Mouse (Mus musculus) retina, postnatal 7 days (tissue): ENCODE measurements around the gene Pld1.
"Not testable (repeated sequence)": the region's sequence is repeated elsewhere in the genome, so short reads cannot be mapped to it uniquely, and the experiment has no call there.

Experiments used
- DNase-seq: peaks from one replicate; pipeline ENCODE4 v3.0.0-alpha.2; 2012; ENCODE audit warnings: low read depth, low spot score

The Pld1 gene

DNA sequence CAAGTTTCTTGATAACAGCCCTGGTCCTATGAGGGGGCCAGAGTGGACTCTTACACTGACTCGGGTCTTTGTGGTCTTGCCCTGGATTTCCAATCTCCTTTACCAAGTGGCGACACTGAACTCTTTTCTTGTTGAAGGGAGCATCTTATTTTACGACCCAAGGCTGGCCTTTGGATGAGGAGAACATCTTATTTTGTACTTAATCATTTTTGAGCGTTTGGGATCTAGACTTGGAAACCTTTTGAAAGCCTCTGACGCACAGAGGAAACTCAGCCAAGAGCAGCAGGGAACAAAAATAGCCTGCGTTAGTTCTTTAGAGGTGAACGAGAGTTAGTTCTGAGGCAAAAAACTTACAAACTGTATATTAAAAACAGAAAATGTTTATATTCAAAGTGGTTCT, 4.5 kb downstream of the Pld1 start:
- no peak for DNase-seq

DNA sequence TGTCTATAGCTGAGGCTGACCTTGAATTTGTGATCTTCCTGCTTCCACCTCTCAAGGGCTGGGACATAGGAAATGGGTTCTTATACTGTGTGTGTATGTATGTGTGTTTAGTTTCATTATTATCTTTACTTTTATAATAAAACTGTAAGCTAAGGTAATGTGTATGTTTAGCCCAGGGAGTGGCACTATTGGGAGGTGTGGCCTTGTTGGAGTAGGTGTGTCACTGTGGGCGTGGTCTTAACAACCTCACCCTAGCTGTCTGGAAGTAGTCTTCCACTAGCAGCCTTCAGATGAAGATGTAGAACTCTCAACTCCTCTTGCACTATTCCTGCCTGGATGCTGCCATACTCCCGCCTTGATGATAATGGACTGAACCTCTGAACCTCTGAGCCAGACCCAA, 6.9 kb downstream of the Pld1 start:
- not testable (repeated sequence) for DNase-seq

DNA sequence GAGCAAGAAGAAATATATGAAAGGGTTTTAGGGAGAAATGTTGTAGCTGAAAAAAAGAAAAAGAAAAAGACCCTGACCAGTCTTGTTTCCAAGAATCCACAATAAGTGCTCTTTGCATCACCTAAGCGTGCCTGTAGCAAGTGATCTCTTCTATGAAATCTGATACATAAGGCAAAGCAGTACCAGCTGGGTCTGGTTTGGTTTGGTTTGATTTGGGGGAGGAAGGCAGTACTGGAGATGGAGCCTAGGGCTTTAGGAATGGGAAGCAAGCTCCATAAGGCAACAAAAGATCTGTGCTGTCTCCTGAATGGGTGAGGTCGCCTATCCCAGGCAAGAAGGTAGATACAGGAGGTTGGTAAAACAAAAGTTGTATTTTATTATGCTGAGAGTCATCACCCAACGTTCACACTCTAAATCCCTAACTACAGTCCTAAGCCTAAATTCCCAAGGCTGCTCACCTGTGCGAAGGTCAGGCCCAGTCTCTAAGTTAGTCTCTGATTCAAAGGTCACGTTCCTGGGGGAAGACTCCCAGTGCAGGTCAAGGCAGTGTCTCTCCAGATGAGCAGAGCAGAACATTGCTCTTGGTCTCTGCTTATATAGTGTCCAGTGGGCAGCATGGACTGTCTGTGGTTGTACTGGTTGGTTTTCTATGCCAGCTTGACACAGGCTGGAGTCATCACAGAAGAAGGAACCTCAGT, 10.8 kb downstream of the Pld1 start:
- DNase-seq, result no peak

DNA sequence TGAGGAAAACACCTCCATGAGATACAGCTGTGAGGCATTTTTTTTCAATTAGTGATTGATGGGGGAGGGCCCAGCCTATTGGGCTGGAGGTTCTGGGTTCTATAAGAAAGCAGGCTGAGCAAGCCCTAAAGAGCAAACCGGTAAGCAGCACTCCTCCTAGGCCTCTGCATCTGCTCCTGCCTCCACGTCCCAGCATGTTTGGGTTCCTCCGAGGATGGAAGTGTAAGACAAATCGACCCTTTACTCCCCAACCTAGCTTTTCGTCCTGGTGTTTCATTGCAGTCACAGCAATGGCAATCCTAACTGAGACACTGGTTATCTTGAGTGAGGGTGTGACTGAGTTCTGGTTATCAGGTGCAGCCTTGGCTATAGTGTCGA, 11.4 kb downstream of the Pld1 start:
- no peak for DNase-seq

DNA sequence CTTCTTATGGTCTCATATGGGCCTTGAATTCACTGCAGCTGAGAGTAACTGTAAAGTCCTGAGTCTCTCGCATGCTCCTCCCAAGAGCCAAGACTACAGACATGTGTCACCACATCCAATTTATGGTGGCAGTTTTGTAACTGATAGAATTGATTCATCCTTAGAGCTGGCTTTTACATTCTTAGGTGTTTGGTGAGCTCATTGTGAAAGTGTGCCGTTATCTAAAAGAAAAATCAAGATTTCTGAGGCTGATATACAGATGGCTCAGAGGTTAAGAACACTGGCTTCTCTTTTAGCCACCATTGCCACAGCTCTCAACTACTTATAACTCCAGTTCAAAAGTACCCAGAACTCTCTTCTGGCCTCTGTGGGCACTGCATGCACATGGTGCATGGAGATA, 12.2 kb downstream of the Pld1 start:
- DNase-seq, result no peak

DNA sequence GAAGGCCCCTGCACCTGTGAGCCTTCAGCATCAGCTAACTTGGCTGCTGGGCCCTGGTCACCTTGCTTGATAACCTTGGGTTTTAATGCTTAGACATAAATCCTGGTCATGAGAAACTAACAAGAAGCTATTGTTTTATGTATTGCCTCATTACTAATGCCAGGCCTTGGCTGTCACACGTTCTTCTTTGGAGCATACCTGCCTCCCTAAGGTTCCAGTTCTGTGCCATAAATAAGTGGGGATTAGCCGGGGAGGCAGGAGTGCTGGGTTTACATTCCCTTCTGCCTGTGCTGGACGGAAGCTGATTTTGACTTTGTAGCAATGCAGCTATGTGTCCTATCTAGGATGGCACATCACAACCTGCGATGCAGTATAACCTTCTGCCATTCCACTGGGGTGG, 13.2 kb downstream of the Pld1 start:
- DNase-seq, result no peak

DNA sequence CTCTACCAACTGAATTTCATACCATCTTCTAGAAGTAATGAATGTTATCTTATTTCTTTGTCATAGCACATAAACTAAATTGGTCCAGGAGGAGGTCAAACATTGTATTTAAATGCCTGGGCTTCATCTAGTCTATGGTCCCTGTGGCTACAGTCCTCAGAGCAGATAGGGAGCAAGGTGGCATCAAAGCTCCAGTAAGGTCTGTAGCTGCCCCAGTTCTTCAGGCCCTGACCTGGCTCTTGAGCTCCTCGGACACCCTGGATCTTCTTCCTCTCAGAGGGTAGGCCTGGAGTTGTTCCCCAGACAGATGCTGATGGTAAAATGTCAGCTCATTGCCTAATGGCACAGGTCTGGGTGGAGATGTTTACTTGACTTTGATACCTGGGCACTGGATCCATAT, 17.5 kb downstream of the Pld1 start:
- DNase-seq, result no peak

DNA sequence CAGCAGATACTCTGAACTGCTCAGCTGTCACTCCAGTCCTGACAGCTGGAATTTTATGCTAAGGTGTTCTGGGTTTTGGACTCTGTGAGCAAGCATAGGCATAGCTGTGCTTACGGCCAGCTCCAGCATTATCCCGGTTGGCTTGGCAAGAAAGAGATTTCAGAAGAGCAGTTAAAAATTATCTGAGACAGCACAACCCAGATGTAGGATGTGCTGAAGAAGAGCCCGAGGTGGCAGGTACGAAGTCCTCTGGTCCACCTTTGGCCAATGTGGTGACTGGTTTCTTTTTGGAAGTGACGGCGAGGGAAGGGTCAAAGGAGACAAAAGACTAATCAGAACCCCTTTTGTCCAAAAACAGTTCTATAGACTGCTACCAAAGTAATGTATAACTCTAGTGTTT, 20.7 kb downstream of the Pld1 start:
- no peak for DNase-seq

DNA sequence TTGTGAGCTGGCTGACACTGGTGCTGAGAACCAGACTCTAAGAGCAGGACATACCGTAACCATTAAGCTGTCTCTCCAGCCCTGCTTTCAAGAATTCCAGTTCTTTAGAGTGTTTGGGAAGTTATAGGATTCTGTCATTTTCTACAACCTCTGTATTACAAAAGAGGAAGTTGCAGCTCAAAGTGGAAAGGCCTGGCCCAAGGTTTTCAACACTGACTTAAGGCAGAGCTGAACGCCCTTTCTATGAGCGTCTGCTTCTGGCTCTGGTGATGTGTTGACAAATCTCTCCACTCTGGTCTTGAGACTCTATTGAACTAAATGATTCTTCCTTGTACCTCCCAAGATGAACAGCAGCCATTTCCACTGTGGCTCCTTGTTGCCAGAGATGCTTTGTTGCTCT, 22.7 kb downstream of the Pld1 start:
- DNase-seq, result no peak

DNA sequence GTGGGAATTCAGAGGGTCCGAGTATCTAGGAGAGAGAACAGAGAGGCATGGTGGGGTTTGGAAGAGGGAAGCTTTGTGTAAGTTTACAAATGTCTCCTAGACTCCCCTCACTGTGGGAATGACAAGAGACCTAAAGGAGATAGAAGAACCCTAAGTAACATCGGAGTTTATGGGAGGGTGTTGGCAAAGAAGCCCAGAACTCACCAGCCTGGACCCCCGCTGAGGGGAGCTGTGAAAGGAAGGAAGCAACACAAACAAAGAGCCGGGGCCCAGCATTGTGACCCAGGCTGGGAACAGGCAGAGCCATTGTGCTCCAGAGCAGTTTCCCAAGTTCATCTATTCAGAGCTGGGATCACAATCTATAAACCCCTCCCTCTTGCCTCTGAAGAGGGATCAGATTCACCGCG, 25.3 kb downstream of the Pld1 start:
- no peak for DNase-seq

DNA sequence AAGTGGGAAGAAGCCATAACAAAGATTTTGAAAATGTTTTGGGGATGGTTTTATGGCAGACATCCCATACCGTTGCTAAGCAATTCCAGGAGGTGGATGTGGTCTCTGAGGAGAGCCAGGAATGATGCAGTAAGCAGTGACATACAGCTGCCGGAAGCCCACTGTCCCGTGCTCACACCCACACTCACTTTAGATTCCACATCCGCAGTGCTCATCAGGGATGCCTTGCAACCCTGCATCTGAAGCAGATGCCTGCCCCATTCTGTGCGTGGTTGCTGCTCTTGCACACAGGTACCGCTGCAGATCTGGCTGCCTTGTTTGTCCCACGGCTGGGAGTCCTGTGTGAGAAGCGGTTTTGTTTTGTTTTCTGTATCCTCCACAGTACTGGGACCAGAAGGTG, 30.2 kb downstream of the Pld1 start:
- DNase-seq, result no peak

DNA sequence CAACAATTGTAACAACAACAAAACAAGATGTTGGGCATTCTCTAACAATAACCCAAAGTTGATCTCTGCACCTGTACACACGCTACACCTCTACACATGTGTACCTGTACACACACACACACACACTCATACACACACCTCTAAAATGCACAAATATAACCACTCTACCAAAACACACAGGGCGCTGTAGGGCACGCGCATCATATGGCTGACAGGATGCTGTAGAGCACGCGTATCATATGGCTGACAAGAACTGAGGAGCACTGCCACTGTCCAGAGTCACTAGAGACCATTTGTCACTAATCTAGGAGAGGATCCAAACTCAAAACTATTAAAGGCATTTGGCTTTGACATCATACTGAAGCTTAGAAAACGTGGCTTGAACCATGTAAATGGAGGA, 35.4 kb downstream of the Pld1 start:
- no peak for DNase-seq

DNA sequence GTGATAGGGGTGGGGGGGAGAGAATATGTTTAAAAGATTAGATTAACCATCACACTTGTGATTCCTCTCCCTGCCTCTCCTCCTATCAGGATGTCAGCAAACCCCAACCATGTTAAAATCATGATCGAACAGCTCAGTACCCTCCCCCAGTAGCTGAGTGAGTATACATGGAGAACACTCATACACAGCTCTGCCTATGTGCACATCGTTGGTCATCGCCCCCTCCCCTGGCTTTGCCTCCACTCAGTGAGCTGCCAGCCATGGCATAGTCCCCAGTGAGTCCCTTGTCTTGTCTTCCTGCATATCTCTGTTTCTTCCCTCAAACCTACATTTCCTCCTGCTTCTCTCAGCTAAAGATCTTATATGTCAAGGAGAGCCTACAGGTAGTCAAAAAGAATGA, 36.5 kb downstream of the Pld1 start:
- no peak for DNase-seq

DNA sequence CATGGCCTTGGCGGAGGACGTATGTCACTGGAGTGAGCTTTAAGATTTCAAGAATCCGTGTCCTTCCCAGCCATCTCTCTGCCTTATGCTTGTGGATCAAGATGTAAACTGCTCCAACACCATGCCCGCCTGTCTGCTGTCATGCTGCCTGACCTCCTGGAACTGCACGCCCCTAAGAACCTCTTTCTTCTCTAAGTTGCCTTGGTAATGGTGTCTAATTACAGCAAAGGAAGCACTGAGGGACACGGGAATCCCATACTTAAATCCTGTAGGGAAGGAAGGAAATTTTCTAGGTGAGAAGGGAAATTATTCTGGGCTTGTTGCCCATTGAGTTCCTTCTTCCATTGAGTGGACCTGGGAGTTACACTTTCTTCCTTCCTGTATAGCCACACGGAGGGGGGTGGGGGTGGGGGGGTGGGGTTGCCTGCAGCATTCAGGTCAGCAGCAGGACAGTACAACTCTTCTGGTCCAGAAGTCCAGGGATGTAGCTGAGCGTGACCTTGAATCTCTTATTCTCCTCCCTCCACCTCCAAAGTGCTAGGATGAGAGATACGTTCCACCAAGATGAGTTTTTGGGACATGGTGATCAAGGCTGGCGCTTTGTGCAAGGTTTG, 38.5 kb downstream of the Pld1 start:
- no peak for DNase-seq

DNA sequence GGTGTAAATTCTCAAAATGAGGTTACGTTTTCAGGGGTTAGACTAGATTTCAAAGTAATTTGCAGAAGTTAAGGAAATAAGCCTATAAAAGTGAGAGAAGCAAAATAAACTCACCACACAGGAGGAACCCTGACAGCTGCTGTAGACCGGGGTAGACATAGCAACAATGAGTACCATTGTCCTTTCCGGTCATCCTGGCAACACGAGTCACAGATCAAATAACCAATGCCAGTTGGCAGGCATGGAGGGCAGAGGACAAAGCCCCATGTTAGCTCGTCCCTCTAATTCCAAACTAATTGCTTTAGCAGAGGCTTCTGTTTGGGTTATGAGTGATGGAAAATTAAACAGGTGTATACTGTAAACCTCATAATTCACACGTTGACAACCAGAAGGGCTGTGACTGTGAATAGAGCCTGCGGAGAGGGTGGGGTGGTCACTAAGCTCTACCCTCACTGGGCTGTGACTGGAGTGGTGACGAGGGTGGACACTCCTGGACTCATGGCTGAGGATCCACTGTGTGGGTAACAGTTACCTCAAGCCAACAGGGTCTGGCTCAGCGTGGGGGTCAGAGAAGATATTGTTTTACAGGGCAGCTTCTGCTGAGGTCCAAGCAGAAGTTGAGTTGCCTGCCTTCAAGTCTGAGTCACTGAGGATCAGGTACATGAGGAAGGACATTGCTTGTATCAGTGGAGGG, 39.7 kb downstream of the Pld1 start:
- no peak for DNase-seq

DNA sequence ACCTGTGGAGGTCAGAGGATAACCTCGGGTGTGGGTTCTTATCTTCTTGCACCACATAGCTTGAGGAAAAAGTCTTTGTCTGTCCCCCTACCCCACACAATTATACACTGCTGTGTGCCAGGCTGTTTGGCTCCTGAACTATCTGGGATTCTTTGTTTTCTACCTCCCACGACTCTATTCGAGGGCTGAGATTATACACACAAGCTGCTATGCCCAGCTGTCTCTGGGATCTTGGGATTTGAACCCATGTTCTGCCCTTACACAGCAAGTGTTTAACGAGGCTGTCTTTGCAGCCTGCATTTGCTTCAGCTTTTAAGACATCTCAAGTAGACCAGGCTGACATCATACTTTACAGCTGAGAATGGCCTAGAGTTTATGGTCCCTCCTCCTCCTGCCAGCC, 43.1 kb downstream of the Pld1 start:
- no peak for DNase-seq

DNA sequence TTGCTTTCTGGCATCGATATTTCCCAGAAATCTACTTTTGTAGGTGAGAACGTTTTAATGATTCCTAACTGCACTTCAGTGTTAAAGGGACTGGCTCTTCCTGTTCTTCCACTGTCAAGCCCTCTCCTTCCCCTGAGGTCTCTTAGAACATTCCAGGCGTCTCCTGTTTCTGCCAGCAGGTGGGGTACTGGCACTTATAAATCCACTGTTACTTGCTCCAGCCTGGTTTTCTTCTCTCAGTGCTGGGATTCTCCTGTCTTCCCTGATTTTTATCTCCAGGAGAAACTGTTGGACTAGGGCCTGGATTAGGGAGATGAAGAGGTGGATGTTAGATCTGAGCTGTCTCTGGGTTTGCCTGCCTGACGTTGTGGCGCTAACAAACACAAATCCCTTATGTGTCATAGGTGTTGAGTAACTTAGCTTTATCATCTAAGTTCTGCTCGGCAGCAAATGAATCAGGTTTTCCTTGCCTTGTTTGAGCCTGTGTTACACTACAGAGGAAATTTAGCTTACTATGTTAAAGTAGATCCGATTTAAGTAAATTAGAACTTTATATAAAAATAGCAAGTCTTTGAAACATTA, 44.0 kb downstream of the Pld1 start:
- DNase-seq, result peak; percentile 31

DNA sequence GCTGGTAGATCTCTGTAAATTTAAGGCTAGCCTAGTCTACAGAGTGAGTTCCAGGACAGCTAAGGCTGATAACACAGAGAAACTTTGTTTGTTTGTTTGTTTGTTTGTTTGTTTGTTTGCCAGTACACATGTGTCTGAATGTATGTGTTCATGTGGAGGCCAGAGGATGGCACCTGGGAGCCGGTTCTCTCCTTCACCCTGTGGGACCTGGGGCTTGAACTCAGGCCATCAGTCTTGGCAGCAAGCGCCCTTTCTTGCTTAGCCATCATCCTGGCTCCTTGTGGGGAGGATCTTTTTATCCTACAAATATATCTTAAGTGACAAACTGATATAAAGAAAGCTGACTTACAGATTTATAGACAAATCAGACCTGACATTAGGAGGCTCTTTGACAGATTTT, 44.8 kb downstream of the Pld1 start:
- DNase-seq, result no peak

DNA sequence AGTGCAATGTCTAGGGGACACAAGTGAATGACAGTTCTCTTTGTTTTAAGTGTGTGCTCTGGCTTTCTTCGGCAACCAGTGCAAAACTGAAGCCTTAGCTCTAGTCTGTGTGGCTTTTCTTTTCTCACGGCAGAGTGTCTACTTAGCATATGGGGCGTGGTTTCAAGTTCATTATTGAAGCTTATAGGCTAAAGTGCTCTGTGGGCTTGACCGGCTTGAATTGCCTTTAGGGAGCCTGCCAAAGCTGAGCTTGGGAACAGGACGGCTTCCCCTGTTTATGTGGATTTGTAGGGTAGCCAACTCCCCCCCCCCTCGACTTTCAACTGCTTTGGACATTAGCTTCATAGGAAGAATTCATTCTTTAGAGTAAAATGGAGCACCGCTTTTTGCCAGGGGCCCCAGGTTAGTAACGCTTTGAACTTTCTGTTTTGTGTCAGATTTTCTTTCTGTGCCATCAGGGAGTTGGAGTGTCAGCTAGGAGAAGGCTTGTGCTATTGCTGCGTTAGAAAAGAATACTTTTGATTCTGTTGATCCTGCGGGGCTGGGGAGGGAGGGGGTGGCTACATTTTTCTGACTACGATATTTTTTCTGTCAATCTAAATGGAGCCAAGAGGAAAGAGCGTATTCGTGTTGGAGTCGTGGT, 45.6 kb downstream of the Pld1 start:
- DNase-seq, result peak; percentile 33

DNA sequence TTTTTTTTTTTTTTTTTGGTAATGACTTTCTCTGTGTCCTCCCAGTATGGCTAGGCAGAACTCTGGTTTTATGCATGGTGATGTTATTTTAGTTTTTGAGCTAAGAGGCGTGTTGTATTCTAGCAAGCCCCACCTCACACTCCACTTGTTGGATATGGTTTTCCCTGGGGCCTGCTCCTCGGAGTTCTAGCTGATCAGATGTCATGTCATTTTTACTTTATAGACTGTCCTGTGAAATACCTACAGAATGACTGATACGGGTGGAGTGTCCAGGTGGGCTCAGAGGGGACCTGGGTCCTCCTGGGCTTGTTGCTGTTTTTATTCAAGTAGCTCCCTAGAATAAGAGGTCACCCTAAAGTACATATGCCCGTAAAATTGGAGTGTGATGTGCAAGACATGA, 46.1 kb downstream of the Pld1 start:
- no peak for DNase-seq

DNA sequence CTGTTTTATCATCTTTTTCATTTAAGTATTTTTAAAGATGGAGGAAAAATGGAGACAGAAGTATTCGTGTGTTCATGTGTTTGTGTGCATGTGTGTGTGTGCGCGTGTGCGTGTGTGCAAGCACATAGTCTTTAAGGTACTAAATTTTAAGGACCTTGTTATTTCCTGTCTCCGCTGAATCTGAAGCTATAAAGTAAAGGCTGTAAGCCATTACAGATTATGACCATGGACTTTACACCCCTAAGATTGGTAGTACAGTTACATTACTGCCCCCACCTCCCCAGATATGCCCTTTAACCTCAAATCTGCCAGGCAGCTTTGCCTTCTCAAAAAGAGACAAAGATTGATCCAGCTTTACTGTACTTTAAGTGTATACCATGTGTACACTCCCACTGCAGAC, 46.8 kb downstream of the Pld1 start:
- no peak for DNase-seq

DNA sequence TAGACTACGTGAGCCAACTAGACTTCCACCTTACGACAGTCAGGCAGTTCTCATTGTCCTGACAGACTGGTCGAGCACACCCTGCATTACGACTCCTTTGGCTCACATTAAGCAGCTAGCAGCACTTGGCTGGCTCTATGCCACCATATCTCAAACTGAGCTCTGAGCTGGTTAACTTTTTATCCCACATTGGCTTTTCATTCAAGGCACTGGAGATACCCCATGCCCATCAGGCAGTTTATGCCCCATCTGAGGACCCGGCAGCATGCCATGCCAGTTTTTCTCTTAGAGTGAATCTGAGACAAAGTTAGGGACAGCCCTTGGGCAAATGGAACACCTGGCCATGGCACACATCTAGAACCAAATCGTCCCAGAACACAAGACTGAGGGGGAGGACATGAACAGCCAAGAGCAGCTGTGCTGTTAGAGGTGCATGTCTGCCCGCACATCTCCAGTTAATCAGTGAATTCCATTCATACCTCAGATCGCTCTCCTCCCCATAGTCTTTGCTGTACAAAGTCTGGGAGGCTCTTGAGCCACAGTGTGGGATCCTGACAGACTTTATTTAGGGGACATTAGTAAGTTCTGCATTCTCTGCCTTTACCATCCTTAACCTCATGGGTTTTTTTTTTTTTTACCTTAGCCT, 49.5 kb downstream of the Pld1 start:
- DNase-seq, result no peak
